Mouse (Mus musculus) kidney, embryonic 16.5 days (tissue): ENCODE measurements around the gene Baz1b. TPM values are rescaled to one million over a fixed set of nuclear protein-coding genes. Genes with fewer than 3 reads are reported as not detected.

Experiments used
- ATAC-seq: fragments of 200-750 bp; cut with Nextera tagmentation; 2 replicates; pipeline ENCODE4 v1.8.0; 2017; ENCODE audit warnings: moderate TSS enrichment; ENCODE audit not compliant: low FRiP score, low TSS enrichment
- H3K27ac ChIP-seq: fragments of 300-500 bp; sonication (generic); 2 replicates; pipeline ENCODE4 v1.5.1; 2014; ENCODE audit warnings: low read length
- H3K27me3 ChIP-seq: fragments of 300-500 bp; sonication (generic); 2 replicates; pipeline ENCODE4 v1.6.1; 2014; ENCODE audit warnings: low read length, control low read depth, mixed read lengths; ENCODE audit not compliant: insufficient read depth
- H3K36me3 ChIP-seq: fragments of 300-500 bp; sonication (generic); 2 replicates; pipeline ENCODE4 v1.6.1; 2014; ENCODE audit warnings: low read length, control low read depth, mixed read lengths; ENCODE audit not compliant: insufficient read depth
- H3K4me1 ChIP-seq: fragments of 300-500 bp; sonication (generic); 2 replicates; pipeline ENCODE4 v1.6.1; 2014; ENCODE audit warnings: low read length, control low read depth, mixed read lengths; ENCODE audit not compliant: insufficient read depth
- H3K4me2 ChIP-seq: fragments of 300-500 bp; sonication (generic); replicated peaks from 2 replicates; pipeline ENCODE4 v1.6.1; 2014; ENCODE audit warnings: low read depth, low read length
- H3K4me3 ChIP-seq: fragments of 300-500 bp; sonication (generic); 2 replicates; pipeline ENCODE4 v1.5.1; 2014; ENCODE audit warnings: mild to moderate bottlenecking, low read length
- H3K9ac ChIP-seq: fragments of 300-500 bp; sonication (generic); replicated peaks from 2 replicates; pipeline ENCODE4 v1.6.1; 2014; ENCODE audit warnings: low read length
- H3K9me3 ChIP-seq: fragments of 300-500 bp; sonication (generic); 2 replicates; pipeline ENCODE4 v1.6.1; 2016; ENCODE audit warnings: low read length, control low read depth
- WGBS: fragments of 180-500 bp; shearing (Covaris S2); extraction: QIAGEN DNeasy Blood & Tissue Kit; methylation state at CpG from one replicate; pipeline ENCODE4 v1.1.7; 2014; 5-methylcytosine and 5-hydroxymethylcytosine counted together
- polyA plus RNA-seq: library from polyadenylated mRNA; unstranded; fragments of >200 nt; fragmentation: Nextera tagmentation; extraction: Ambion mirVana; gene quantifications from 2 replicates; pipeline ENCODE4 v1.2.1, GENCODE M21; 2015

The Baz1b gene
- polyA plus RNA-seq, 1 experiment from 2014 or later, result 33.4 TPM

DNA sequence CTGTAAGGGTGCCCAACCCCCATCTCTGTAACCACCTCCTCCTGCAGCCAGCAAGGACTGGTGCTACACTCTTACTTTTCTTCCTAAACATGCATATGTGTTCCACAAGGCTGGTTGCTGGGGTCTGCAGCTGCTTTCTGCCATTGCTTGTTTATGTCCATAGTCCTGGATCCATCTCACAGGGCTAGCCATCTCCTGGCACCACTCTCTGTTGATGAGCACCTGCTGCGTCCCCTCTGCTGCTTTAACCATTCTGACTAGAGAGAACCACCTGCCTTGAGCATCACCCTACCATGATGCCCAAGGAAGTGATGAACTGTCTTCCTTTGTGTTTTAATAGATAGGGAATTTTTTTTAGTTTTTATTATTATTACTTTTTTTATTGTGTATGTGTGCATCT is 56.1 kb downstream of the Baz1b start:
- Histone ChIP-seq H3K27me3 (no peaks in the 10 kb centered on the region), H3K27ac (no peak overlapping the region), H3K4me3 (no peak overlapping the region), H3K4me2 (no peak overlapping the region), H3K9me3 (no peaks in the 10 kb centered on the region), H3K36me3 (peaks cover 82% of the 10 kb centered on the region), H3K4me1 (no peaks in the 10 kb centered on the region), H3K9ac (no peak overlapping the region)
- 96% methylated on average over 1 of the region's 1 CpGs for WGBS
- no peak for ATAC-seq

DNA sequence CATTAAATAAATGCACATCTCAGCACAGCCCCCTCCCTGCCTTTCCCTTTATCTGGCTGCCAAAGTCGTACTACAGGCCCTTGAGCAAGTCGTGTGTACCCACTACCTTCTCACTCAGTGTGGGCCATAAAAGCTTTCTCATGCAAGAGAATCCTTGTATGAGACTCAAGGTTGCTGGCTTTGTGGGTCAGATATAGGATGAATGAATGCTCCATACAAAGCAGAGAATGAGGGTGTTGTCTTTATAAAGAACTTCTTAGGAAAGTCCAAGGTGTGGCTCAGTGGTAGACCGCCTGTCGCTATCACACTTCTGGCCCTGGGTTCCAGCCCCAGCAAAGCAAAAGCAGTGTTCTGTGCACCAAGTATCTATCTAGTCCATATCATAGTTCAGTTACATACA is 59.5 kb downstream of the Baz1b start:
- Histone ChIP-seq H3K27me3 (peaks cover 20% of the 10 kb centered on the region), H3K4me3 (no peak overlapping the region), H3K9ac (no peak overlapping the region), H3K4me1 (peaks cover 13% of the 10 kb centered on the region), H3K27ac (no peak overlapping the region), H3K9me3 (no peaks in the 10 kb centered on the region), H3K36me3 (peaks cover 49% of the 10 kb centered on the region), H3K4me2 (no peak overlapping the region)
- WGBS, result 66% methylated on average over 4 of the region's 4 CpGs
- no peak for ATAC-seq

DNA sequence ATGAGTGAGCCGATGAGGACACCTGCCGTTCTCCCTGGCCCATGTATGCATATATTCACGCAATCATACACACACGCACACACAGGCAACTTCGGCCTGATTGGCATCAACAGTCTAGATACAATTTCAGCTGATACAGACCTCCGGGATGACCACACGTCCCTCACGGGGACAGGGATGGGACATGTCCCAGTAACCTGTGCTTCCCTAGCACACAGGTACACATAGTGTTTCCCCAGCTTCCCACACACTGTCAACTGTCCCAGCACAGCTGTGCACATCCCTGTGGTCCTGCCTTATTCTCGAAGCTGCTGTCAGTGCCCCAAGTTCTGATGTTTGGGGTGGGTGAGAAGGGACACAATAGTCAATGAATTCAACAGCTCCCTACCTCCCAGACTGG is 60.3 kb downstream of the Baz1b start:
- H3K4me3 ChIP-seq, result no peak overlapping the region
- no peaks in the 10 kb centered on the region for H3K9me3 ChIP-seq
- H3K9ac ChIP-seq, result no peak overlapping the region
- peaks cover 13% of the 10 kb centered on the region for H3K4me1 ChIP-seq
- H3K27ac ChIP-seq, result no peak overlapping the region
- WGBS, result 77% methylated on average over 9 of the region's 9 CpGs
- H3K4me2 ChIP-seq, result no peak overlapping the region
- peaks cover 20% of the 10 kb centered on the region for H3K27me3 ChIP-seq
- H3K36me3 ChIP-seq, result peaks cover 41% of the 10 kb centered on the region
- ATAC-seq, result no peak

DNA sequence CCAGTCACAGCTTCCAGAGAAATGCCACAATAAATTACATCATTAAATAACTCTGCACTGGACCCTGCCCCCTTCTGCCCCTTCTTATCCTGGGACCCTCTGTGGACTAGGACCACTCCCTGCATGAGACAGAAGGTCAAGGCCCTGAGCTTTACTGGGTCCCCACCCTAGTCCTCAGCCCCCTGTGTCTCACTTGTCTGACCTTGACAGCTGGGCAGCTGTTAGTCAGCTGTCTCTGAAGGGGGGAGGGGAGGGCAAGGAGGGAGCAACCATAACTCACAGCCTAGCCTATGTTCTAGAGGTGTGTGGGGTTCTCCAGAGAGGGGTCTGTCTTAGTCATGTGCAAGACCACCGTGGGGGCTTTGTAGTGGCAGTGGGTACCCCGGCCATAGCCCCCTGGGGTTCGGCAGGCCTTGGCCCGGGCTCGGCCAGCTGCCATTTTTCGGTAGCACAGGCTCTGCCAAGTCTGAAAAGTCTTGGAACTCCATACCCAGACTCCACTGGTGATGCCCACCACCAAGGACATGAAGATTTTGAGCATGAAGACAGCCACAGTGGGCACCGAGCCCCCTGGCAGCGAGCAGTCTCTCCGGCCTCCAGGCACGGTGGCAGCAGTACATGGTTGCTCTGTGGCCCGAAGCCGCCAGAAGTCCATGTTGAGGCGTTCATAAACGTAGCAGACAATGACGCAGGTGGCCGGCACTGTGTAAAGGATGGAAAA is 62.1 kb downstream of the Baz1b start:
- no peak for ATAC-seq
- no peak overlapping the region for H3K4me3 ChIP-seq
- H3K9ac ChIP-seq, result no peak overlapping the region
- H3K4me2 ChIP-seq, result no peak overlapping the region
- H3K9me3 ChIP-seq, result no peaks in the 10 kb centered on the region
- H3K36me3 ChIP-seq, result peaks cover 25% of the 10 kb centered on the region
- 85% methylated on average over 16 of the region's 16 CpGs for WGBS
- peaks cover 20% of the 10 kb centered on the region for H3K27me3 ChIP-seq
- H3K27ac ChIP-seq, result no peak overlapping the region
- H3K4me1 ChIP-seq, result peaks cover 17% of the 10 kb centered on the region

DNA sequence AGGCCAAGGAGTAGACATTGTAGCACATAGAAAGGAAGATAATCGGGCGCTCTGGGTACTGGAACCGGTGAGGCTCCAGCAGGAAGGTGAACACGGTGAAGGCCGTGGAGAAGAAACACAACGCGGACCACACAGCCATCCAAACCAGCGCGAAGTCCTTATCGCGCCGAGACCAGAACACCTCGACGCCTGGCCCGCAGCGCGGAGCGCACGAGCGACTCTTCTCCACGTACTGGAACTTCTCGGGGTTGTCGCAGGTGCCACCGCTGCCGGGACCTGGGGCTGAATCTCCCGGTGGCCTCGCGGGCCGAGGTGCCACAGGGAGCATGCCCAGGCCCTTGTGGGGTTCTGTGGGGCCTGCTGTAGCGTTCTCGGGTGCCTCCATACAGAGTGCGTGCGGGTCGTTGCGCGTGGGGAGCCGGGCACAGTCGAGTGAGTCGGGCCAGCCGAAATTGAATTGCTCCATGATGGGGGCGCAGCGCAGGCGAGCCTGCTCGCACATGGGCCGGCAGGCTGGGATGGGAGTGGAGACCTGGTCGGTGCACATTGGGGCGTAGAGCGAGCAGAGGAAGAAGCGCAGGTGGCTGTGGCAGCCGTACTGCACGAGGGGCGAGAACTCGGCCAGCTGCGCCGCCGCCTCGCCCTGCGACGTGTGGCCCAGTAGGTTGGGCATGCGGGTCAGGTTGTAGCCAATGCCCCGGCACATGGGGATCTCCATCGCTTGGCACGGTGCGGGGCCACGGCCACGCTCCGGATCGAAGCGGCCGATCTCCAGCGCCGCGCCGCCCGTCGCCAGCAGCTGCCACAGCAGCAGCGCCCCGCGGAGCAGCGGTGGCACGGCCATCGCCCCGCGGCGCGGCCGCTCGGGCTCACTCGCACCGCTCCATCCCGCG is 63.4 kb downstream of the Baz1b start:
- peak overlapping the region; percentile 56 for H3K9ac ChIP-seq
- peaks cover 19% of the 10 kb centered on the region for H3K4me1 ChIP-seq
- H3K27ac ChIP-seq, result no peak overlapping the region
- ATAC-seq, result peak; percentile 56
- H3K9me3 ChIP-seq, result no peaks in the 10 kb centered on the region
- H3K4me3 ChIP-seq, result peak overlapping the region; percentile 61
- peaks cover 12% of the 10 kb centered on the region for H3K36me3 ChIP-seq
- WGBS, result 2% methylated on average over 92 of the region's 92 CpGs
- peaks cover 20% of the 10 kb centered on the region for H3K27me3 ChIP-seq
- peak overlapping the region; percentile 99 for H3K4me2 ChIP-seq

DNA sequence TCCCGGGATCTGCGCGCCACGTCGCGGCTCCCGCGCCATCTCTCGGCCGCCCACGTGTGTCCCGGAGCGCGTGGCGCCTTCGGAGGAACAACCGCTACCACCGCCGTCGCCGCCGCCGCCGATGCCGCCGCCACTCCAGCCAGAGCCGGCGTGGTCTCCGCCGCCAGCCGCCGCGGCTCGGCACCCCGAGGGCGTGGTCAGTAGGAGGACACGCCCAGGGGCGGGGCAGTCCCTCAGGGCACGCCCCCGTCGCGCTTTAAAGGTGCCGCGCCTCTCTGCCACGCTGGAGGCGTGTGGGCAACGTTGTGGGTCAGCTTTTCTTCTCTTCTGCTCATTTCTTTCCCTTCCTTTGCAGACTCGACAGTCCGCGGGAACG is 64.0 kb downstream of the Baz1b start, which contains the start of gene Fzd9:
TSS of gene Fzd9 (minus strand) at position 152 of the 376 bp plus-strand sequence.
- Histone ChIP-seq H3K27ac (no peak within 1 kb of the TSS), H3K36me3 (peaks cover 5% of the 10 kb centered on the region; the same call in 1 of the 2 replicates), H3K4me2 (peak within 1 kb of the TSS; percentile 99), H3K9me3 (no peaks in the 10 kb centered on the region; the same call in 1 of the 2 replicates), H3K9ac (peak within 1 kb of the TSS; percentile 56), H3K4me1 (peaks cover 19% of the 10 kb centered on the region), H3K4me3 (peak within 1 kb of the TSS; percentile 61), H3K27me3 (peaks cover 20% of the 10 kb centered on the region)
- peak; percentile 90 for ATAC-seq
- 0% methylated on average over 41 of the region's 51 CpGs for WGBS

DNA sequence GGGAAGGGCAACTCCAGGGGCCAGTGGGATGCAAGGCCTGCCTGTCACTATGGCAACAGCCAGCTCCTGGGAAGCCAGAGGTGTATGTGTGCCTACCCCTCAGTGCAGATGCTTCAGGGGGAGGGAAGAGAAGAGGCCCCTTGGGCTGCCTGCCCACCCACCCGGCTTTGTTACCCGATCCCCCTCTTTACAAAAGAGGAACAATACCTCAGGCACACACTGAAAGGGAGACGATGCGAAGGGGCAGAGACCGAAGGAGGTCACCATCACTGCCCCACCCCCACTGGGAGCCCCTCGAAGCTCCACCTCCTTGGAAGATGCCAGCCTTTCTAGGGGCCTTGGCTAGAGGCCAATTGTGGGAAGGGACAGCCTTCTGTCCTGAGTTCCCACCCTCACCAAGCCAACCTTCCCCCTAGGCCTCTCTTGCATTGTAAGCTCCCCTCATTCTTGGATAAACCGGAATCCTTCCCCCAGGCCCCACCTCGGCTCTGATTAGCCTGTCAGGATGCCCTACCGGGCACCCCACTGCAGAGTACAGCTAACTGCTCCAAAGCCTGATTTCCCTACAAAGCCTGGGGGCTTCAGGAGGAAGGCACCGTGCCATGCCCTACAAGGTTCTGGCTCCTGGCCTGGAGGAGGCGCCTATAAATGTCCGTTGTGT is 66.8 kb downstream of the Baz1b start:
- no peaks in the 10 kb centered on the region for H3K36me3 ChIP-seq
- ATAC-seq, result no peak
- WGBS, result 5% methylated on average over 12 of the region's 12 CpGs
- peaks cover 23% of the 10 kb centered on the region for H3K4me1 ChIP-seq
- no peak overlapping the region for H3K4me2 ChIP-seq
- no peak overlapping the region for H3K27ac ChIP-seq
- H3K27me3 ChIP-seq, result peaks cover 20% of the 10 kb centered on the region
- no peak overlapping the region for H3K4me3 ChIP-seq
- H3K9me3 ChIP-seq, result peaks cover 5% of the 10 kb centered on the region; the same call in 1 of the 2 replicates
- H3K9ac ChIP-seq, result no peak overlapping the region

DNA sequence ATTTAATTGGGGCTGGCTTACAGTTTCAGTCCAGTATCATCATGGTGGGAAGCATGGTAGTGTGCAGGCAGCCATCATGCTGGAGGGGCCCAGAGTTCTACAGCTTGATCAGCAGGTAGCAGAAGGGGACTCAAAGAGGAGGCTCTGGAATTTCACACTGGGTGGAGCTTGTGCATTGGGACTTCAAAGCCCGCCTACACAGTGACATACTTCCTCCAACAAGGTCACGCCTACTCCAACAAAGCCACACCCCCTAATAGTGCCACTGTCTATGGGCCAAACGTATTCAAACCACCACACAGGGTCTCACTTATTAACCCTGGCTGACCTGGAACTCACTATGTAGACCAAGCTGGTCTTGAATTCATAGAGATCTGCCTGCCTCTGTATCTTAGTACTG is 69.1 kb downstream of the Baz1b start:
- Histone ChIP-seq H3K27me3 (no peaks in the 10 kb centered on the region), H3K4me1 (peaks cover 14% of the 10 kb centered on the region), H3K27ac (no peak overlapping the region), H3K9ac (no peak overlapping the region), H3K4me2 (no peak overlapping the region), H3K4me3 (no peak overlapping the region), H3K9me3 (peaks cover 5% of the 10 kb centered on the region; the same call in 1 of the 2 replicates), H3K36me3 (no peaks in the 10 kb centered on the region)
- WGBS, result 92% methylated on average over 3 of the region's 3 CpGs
- ATAC-seq, result no peak

DNA sequence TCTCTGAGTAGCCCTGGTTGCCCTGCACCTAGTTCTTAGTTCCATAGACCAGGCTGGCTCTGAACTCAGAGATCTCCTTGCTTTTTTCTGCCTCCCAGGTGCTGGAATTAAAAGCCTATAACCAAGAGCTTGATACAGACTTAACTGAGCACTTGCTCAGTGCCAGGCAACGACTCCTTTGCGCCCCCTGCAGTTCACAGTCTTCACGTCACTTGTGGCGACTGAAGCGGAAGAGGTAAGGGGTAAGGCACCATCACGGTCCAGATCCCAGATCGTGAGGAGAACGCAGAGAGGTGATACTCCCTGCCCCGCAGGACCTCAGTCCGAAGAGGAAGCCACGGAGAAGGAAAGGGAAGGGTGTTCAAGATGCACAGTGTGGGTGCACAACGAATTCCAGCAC is 70.5 kb downstream of the Baz1b start:
- H3K9me3 ChIP-seq, result peaks cover 5% of the 10 kb centered on the region; the same call in 1 of the 2 replicates
- H3K27me3 ChIP-seq, result no peaks in the 10 kb centered on the region
- ATAC-seq, result no peak
- no peaks in the 10 kb centered on the region for H3K36me3 ChIP-seq
- H3K4me1 ChIP-seq, result peaks cover 10% of the 10 kb centered on the region
- H3K4me3 ChIP-seq, result no peak overlapping the region
- 85% methylated on average over 12 of the region's 12 CpGs for WGBS
- H3K9ac ChIP-seq, result no peak overlapping the region
- H3K4me2 ChIP-seq, result no peak overlapping the region
- H3K27ac ChIP-seq, result no peak overlapping the region
